Mouse (Mus musculus): ENCODE results near the gene Dusp6. TPM values are rescaled to one million over a fixed set of nuclear protein-coding genes. Genes with fewer than 3 reads are reported as not detected.

The Dusp6 gene
- 100 to 1,000 TPM; 161 to 228 TPM for total RNA-seq (2023)

GRCm38 (mm10) chr10:99262867-99263379 is at the start of gene Dusp6:
Dusp6 (plus strand) TSS chr10:99263231.

Other genes starting within 250 kb of the Dusp6 start
- 10 to 100 TPM; 13.4 to 14.3 TPM for gene Poc1b, start 156.2 kb upstream of the Dusp6 start, total RNA-seq (2023)
- gene Galnt4, start 155.1 kb upstream of the Dusp6 start, total RNA-seq (2023), result 1 to 10 TPM; 7.5 to 9.8 TPM
- not detected for gene Phxr2, start 136.9 kb upstream of the Dusp6 start, total RNA-seq (2023)